Mouse (Mus musculus) lung, embryonic 16.5 days (tissue): ENCODE measurements at regions not wholly inside any gene's neighbourhood (a gene's known extent, or its start where the extent isn't known, plus 50 kb on each side); places are given as distances from the start of the nearest gene placed in this dataset.

Experiments
- ATAC-seq: fragments of 200-750 bp; cut with Nextera tagmentation; 2 replicates; pipeline ENCODE4 v1.8.0; 2017; ENCODE audit warnings: low read depth, mild to moderate bottlenecking, moderate library complexity
- H3K27ac ChIP-seq: fragments of 300-500 bp; sonication (generic); 2 replicates; pipeline ENCODE4 v1.5.1; 2014; ENCODE audit warnings: mild to moderate bottlenecking, control low read depth, low read length
- H3K27me3 ChIP-seq: fragments of 300-500 bp; sonication (generic); 2 replicates; pipeline ENCODE4 v1.6.1; 2014; ENCODE audit warnings: low read depth, low read length, mixed read lengths; ENCODE audit not compliant: control insufficient read depth, insufficient read depth
- H3K36me3 ChIP-seq: fragments of 300-500 bp; sonication (generic); 2 replicates; pipeline ENCODE4 v1.6.1; 2014; ENCODE audit warnings: low read length; ENCODE audit not compliant: control insufficient read depth, insufficient read depth
- H3K4me1 ChIP-seq: fragments of 300-500 bp; sonication (generic); replicated peaks from 2 replicates; pipeline ENCODE4 v1.6.1; 2014; ENCODE audit warnings: low read length, mixed read lengths; ENCODE audit not compliant: control insufficient read depth, insufficient read depth
- H3K4me2 ChIP-seq: fragments of 300-500 bp; sonication (generic); 2 replicates; pipeline ENCODE4 v1.6.1; 2014; ENCODE audit warnings: low read depth, low read length, control low read depth
- H3K4me3 ChIP-seq: fragments of 300-500 bp; sonication (generic); 2 replicates; pipeline ENCODE4 v1.5.1; 2014; ENCODE audit warnings: mild to moderate bottlenecking, low read length, control low read depth
- H3K9ac ChIP-seq: fragments of 300-500 bp; sonication (generic); 2 replicates; pipeline ENCODE4 v1.6.1; 2014; ENCODE audit warnings: low read length, control low read depth
- H3K9me3 ChIP-seq: fragments of 300-500 bp; sonication (generic); 2 replicates; pipeline ENCODE4 v1.6.1; 2016; ENCODE audit warnings: low read length; ENCODE audit not compliant: control insufficient read depth
- WGBS: fragments of 180-500 bp; shearing (Covaris S2); extraction: QIAGEN DNeasy Blood & Tissue Kit; methylation state at CpG from one replicate; pipeline ENCODE4 v1.1.7; 2014; 5-methylcytosine and 5-hydroxymethylcytosine counted together

GRCm38 (mm10) chr15:57061502-57061901 is 415.9 kb downstream of the Slc22a22 start:
- Histone ChIP-seq H3K36me3 (no peaks in the 10 kb centered on the region), H3K27ac (no peak overlapping the region), H3K4me3 (no peak overlapping the region), H3K9me3 (no peaks in the 10 kb centered on the region), H3K27me3 (no peaks in the 10 kb centered on the region), H3K9ac (no peak overlapping the region), H3K4me2 (no peak overlapping the region), H3K4me1 (no peaks in the 10 kb centered on the region)
- ATAC-seq: no peak
- 81% methylated on average over 2 of the region's 2 CpGs for WGBS

GRCm38 (mm10) chr15:57059550-57060195 is 417.8 kb downstream of the Slc22a22 start:
- 67% methylated on average over 1 of the region's 1 CpGs for WGBS
- no peaks in the 10 kb centered on the region for H3K27me3 ChIP-seq
- no peak overlapping the region for H3K4me2 ChIP-seq
- no peaks in the 10 kb centered on the region for H3K36me3 ChIP-seq
- ATAC-seq: no peak
- H3K9me3 ChIP-seq: no peaks in the 10 kb centered on the region
- H3K9ac ChIP-seq: no peak overlapping the region
- H3K27ac ChIP-seq: no peak overlapping the region
- no peaks in the 10 kb centered on the region for H3K4me1 ChIP-seq
- no peak overlapping the region for H3K4me3 ChIP-seq

- H3K9ac ChIP-seq: no peak overlapping the region
- no peaks in the 10 kb centered on the region for H3K36me3 ChIP-seq
- H3K9me3 ChIP-seq: no peaks in the 10 kb centered on the region
- H3K4me3 ChIP-seq: no peak overlapping the region
- no peak for ATAC-seq
- 71% methylated on average over 1 of the region's 1 CpGs for WGBS
- H3K27ac ChIP-seq: no peak overlapping the region
- no peaks in the 10 kb centered on the region for H3K27me3 ChIP-seq
- H3K4me2 ChIP-seq: no peak overlapping the region
- no peaks in the 10 kb centered on the region for H3K4me1 ChIP-seq
Measured at GRCm38 (mm10) chr15:57052287-57052686, 425.1 kb downstream of the Slc22a22 start.

GRCm38 (mm10) chr15:57036806-57037566 is 440.4 kb downstream of the Slc22a22 start:
- no peaks in the 10 kb centered on the region for H3K27me3 ChIP-seq
- no peak overlapping the region for H3K27ac ChIP-seq
- H3K4me1 ChIP-seq: no peaks in the 10 kb centered on the region
- no peaks in the 10 kb centered on the region for H3K9me3 ChIP-seq
- peak; percentile 51; the same call in 1 of the 2 replicates for ATAC-seq
- H3K36me3 ChIP-seq: no peaks in the 10 kb centered on the region
- no peak overlapping the region for H3K4me2 ChIP-seq
- no peak overlapping the region for H3K9ac ChIP-seq
- WGBS: 55% methylated on average over 4 of the region's 4 CpGs
- H3K4me3 ChIP-seq: no peak overlapping the region

GRCm38 (mm10) chr15:57033012-57033411 is 444.4 kb downstream of the Slc22a22 start:
- H3K4me3 ChIP-seq: no peak overlapping the region
- no peaks in the 10 kb centered on the region for H3K36me3 ChIP-seq
- 44% methylated on average over 1 of the region's 1 CpGs for WGBS
- ATAC-seq: no peak
- H3K4me1 ChIP-seq: no peaks in the 10 kb centered on the region
- no peak overlapping the region for H3K27ac ChIP-seq
- H3K9me3 ChIP-seq: no peaks in the 10 kb centered on the region
- no peak overlapping the region for H3K9ac ChIP-seq
- no peak overlapping the region for H3K4me2 ChIP-seq
- no peaks in the 10 kb centered on the region for H3K27me3 ChIP-seq
